ENCODE assay signal across 11 mouse cellular contexts in the genomic region with DNA sequence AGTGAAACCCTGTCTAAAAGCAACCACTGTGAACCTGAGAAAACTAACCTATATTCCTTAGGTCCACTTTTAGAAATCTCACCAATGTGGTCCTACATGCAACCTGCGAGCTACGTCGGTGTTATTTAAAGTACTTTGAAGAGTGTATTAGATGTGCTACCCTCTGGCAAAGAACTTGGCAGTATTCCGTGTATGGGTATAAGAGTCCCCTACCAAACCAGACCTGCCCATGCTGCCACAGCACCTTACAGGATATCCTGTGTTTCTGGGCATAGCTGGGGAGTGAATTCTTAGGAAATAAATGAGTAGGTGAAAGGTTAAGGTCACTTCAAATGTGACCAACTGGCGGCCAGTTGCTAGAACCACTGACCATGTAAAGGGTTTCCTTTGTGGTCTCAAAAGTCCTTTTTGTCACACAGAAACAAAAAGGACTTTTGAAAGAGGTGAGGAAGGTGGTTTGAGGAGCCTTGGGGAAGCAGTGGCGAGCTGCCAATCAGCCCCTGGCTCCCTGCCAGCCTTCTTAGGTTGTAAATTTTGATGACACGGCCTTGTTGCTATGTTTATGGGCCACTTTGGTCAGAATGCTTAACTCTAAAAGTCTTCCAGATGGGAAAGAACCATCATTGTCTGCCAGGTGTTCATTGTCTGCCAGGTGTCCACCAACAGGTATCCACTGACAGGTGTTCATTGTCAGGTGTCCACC. TPM values are rescaled to one million over a fixed set of nuclear protein-coding genes. Genes with fewer than 3 reads are reported as not detected.
DNase-seq lines count a peak whose midpoint lies in the region; TF ChIP-seq lines count a peak whose summit lies in the region.
"Had no signal": no experiment of that assay in that cellular context is flagged by ENCODE, and none has a peak within 500 bp of the region (broad histone marks: within the 10 kb centered on the region; RNA-seq: fewer than 3 reads in every experiment).

No protein-coding gene starts in this region.

- H3K4me3 ChIP-seq in kidney, adult 2 months (ENCODE audit: insufficient read depth, low read depth, low read length) = no peak overlapping the region
- H3K4me3 ChIP-seq: heart, embryonic 13.5 days; lung, embryonic 15.5 days had no signal

- intact Hi-C loops in gastrocnemius, postnatal 14 days (cut with DNase I; ENCODE audit: low total_unique reads) = no loop called here

- no peak for TF ChIP-seq POLR2A in kidney, adult 2 months (IDR thresholded peaks at IDR 0.05; ENCODE audit: low read depth, low read length)

- peak; percentile 25 for DNase-seq in gastrocnemius, postnatal 14 days
- no peak for DNase-seq in gastrocnemius, postnatal 4 days (ENCODE audit: low spot score in 2 of 2)
- peak; percentile 49 for DNase-seq in urinary bladder, postnatal 25 days (ENCODE audit: low spot score)
- DNase-seq in urinary bladder, postnatal 4 days (ENCODE audit: low spot score in 2 of 2) = no peak
- peak; percentile 82 for DNase-seq in kidney, adult 2 months
- DNase-seq in neural tube, embryonic 10.5 days (ENCODE audit: extremely low spot score, low spot score) = no peak
- no peak for DNase-seq in layer of hippocampus, postnatal 36 days
- no peak for DNase-seq in heart, adult 11 months
- DNase-seq: layer of hippocampus, adult 9-11 months had no signal

- H3K27me3 ChIP-seq in kidney, adult 2 months (replicated peaks; ENCODE audit: control insufficient read depth, insufficient read depth, low read length) = no peaks in the 10 kb centered on the region
- H3K27me3 ChIP-seq: heart, embryonic 13.5 days; lung, embryonic 15.5 days had no signal

- H3K36me3 ChIP-seq in kidney, adult 2 months (ENCODE audit: control insufficient read depth, insufficient read depth, low read length) = no peaks in the 10 kb centered on the region

- no peak for TF ChIP-seq CTCF in kidney, adult 2 months (conservative IDR thresholded peaks at IDR 0.05; ENCODE audit: insufficient read depth, insufficient read length, low read depth, low read length)

- 0 out of 2 replicates have a peak, but pooled peaks cover 5% of the 10 kb centered on the region for H3K4me1 ChIP-seq in kidney, adult 2 months (ENCODE audit: control insufficient read depth, insufficient read depth, low read length)

- H3K27ac ChIP-seq in kidney, adult 2 months (ENCODE audit: insufficient read depth, low read depth, low read length) = no peak overlapping the region
- H3K27ac ChIP-seq: heart, embryonic 13.5 days; lung, embryonic 15.5 days had no signal

- WGBS in kidney, adult 2 months = 43% methylated on average over 7 of the region's 7 CpGs

RNA-seq across cellular contexts. Expression of a gene that starts 41.5 kb away (rescaled TPM):
- 10 to 100 TPM; 13.1 to 14.1 TPM for total RNA-seq in gastrocnemius, postnatal 14 days (2021)
- 10 to 100 TPM; 29.8 to 31.1 TPM for total RNA-seq in gastrocnemius, postnatal 4 days (2021)
- polyA plus RNA-seq in kidney, adult 2 months (2012; rRNA removed) = 89.2 and 97.9 TPM in 2 replicates
- 10 to 100 TPM; 16.4 to 17.5 TPM for total RNA-seq in layer of hippocampus, postnatal 36 days (2021)

Comparison
In these comparisons a context has a peak if more than half of its experiments do, and no peak if none do; other contexts are left out.
1. DNase-seq: peak in gastrocnemius, postnatal 14 days (single experiment), urinary bladder, postnatal 25 days (single experiment) and kidney, adult 2 months (single experiment); none in gastrocnemius, postnatal 4 days (0 of 2), urinary bladder, postnatal 4 days (0 of 2), neural tube, embryonic 10.5 days (single experiment), layer of hippocampus, postnatal 36 days (0 of 2) and heart, adult 11 months (single experiment).